ENCODE assay signal across 7 mouse cellular contexts in the genomic region with DNA sequence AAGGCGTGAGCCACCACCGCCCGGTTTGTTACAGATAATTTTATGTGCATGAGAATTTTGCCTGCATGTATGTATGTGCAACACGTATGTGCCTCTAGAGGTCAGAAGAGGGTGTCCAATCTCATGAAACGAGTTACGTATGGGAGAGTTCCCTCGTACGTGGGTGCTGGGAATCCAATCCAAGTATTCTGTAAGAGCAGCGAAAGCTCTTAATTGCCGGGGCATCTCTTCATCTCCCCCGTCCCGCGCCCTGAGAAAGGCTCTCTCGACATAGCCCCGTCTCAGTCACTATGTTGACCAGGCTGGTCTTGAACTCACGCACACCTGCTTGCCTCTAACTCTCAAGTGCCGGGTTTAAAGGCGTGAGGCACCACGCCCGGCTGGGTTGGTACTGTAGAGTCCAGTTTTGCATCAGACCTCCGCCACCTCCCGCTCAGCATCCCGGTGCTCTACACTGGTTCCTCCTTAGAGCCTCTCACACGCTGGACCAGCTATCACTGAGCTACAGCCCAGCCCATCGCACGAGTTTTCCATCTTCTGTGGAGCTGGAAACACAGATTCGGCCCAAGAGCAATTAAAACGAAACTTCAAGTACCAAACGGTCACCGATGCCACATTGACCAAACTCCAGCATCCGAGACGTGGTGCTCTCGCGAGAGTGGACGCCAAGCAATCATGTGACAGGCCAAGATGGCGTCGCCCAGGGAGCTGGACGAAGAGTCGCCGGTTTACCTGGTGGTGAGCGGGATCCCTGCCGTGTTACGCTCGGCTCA. TPM values are rescaled to one million over a fixed set of nuclear protein-coding genes. Genes with fewer than 3 reads are reported as not detected.
A peak's percentile ranks its signal among the peaks of the same experiment; 100 is the strongest.
DNase-seq lines count a peak whose midpoint lies in the region; ATAC-seq lines count a peak whose summit lies in the region.

TSS of gene Gpatch3 (plus strand) at position 676 of the 773 bp plus-strand sequence.

- WGBS in intestine, embryonic 15.5 days = 5% methylated on average over 44 of the region's 44 CpGs
- WGBS in midbrain, embryonic 10.5 days = 8% methylated on average over 44 of the region's 44 CpGs

- intact Hi-C loops in left cerebral cortex, postnatal 25 days (cut with DNase I) = no loop called here

- peak; percentile 93 to 97 for DNase-seq in adrenal gland, adult (ENCODE audit: inconsistent age in 2 of 2, low spot score in 1 of 2)
- peak; percentile 97 for DNase-seq in embryo, embryonic 10.5 days (ENCODE audit: low spot score)
- peak; percentile 85 for DNase-seq in gastrocnemius, postnatal 25 days
- peak; percentile 93 to 94 for DNase-seq in left cerebral cortex, postnatal 25 days (ENCODE audit: low spot score in 2 of 2)
- peak; percentile 92 for DNase-seq in midbrain, embryonic 10.5 days (ENCODE audit: low spot score)
- peak; percentile 88 for DNase-seq in right cerebral cortex, postnatal 4 days

- peaks cover 10% of the 10 kb centered on the region; the same call in 1 of the 2 replicates for H3K4me1 ChIP-seq in intestine, embryonic 15.5 days (replicated peaks)
- peaks cover 18% of the 10 kb centered on the region for H3K4me1 ChIP-seq in midbrain, embryonic 10.5 days

- H3K36me3 ChIP-seq in intestine, embryonic 15.5 days = peaks cover 12% of the 10 kb centered on the region; the same call in 1 of the 2 replicates
- peaks cover 17% of the 10 kb centered on the region for H3K36me3 ChIP-seq in midbrain, embryonic 10.5 days

- H3K9ac ChIP-seq in intestine, embryonic 15.5 days = peak within 1 kb of the TSS; percentile 94

- peak within 1 kb of the TSS; percentile 99 for H3K4me3 ChIP-seq in intestine, embryonic 15.5 days (replicated peaks)
- H3K4me3 ChIP-seq in midbrain, embryonic 10.5 days = peak within 1 kb of the TSS; percentile 100

- H3K9me3 ChIP-seq in intestine, embryonic 15.5 days = no peaks in the 10 kb centered on the region
- no peaks in the 10 kb centered on the region for H3K9me3 ChIP-seq in midbrain, embryonic 10.5 days (replicated peaks)

- ATAC-seq in intestine, embryonic 15.5 days = peak; percentile 92

- no peaks in the 10 kb centered on the region for H3K27me3 ChIP-seq in intestine, embryonic 15.5 days (replicated peaks)
- H3K27me3 ChIP-seq in midbrain, embryonic 10.5 days (ENCODE audit: low read depth, poor library complexity, severe bottlenecking) = no peaks in the 10 kb centered on the region

- H3K27ac ChIP-seq in intestine, embryonic 15.5 days = peak within 1 kb of the TSS; percentile 87
- H3K27ac ChIP-seq in midbrain, embryonic 10.5 days (replicated peaks) = peak within 1 kb of the TSS; percentile 92

- H3K4me2 ChIP-seq in intestine, embryonic 15.5 days (replicated peaks) = peak within 1 kb of the TSS; percentile 89

RNA-seq across cellular contexts. Expression of gene Gpatch3, which starts in this region (rescaled TPM):
- total RNA-seq in gastrocnemius, postnatal 25 days (2021) = 1 to 10 TPM; 2.1 to 3.6 TPM
- 6.7 and 7.1 TPM in 2 replicates for polyA plus RNA-seq in intestine, embryonic 15.5 days (2015; fragmentation: Nextera tagmentation; extraction: Ambion mirVana)
- total RNA-seq in left cerebral cortex, postnatal 25 days (2021) = 1 to 10 TPM; 6.5 to 7.3 TPM
- polyA plus RNA-seq in midbrain, embryonic 10.5 days (2016; fragmentation: Nextera tagmentation; extraction: Ambion mirVana) = 8.9 and 10.9 TPM in 2 replicates

Comparison
In these comparisons a context has a peak if more than half of its experiments do, and no peak if none do; other contexts are left out.
1. Peak in every context shown above with its lines: DNase-seq, ATAC-seq, H3K4me3 ChIP-seq and H3K27ac ChIP-seq.